Mouse (Mus musculus) erythroblast, embryonic 14.5 days (primary cell): Measurements from ENCODE around the gene Gnb1.

Experiments
- GATA1 ChIP-seq: IDR thresholded peaks from 2 replicates; pipeline ENCODE4 v1.6.1; 2012; ENCODE audit warnings: low read length, inconsistent platforms, mixed read lengths
- TAL1 ChIP-seq: IDR thresholded peaks from 3 replicates; pipeline ENCODE4 v1.6.1; 2012; ENCODE audit warnings: low read length, inconsistent platforms, mixed read lengths

- TF ChIP-seq GATA1: no peak
- TF ChIP-seq TAL1: no peak
Observed at GRCm38 (mm10) chr4:155561661-155562442, 70.7 kb downstream of the Gnb1 start, which contains the start of gene Nadk.
